Mouse (Mus musculus) CD8-positive naive resting alpha-beta T cell, adult 2 months (primary cell): Measurements from ENCODE around the gene D130052B06Rik.

Source experiments
- DNase-seq, 2 experiments: peaks; one replicate each; pipeline ENCODE4 v3.0.0; 2022; ENCODE audit warnings: low read depth in 2 of 2, low spot score in 2 of 2

The D130052B06Rik gene

DNA sequence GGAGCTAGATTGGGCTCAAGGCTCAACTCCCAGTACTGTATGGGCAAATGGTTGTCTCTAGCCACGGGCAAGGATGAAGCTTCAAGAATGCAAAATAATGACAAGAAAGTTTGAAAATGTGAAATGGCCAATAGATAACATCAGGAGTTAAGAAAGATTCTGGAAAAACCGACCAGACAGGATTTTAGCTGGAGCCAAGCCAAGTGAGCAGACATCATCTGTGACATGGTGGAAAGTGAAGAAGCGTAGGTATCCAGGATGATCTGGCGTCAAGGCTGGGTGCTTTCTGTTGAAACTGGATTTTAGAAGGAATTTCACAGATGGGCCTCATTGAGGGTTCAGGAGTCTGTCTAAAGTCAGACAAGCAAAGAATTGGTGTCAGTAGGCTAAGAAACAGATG lies at the start of gene D130052B06Rik:
D130052B06Rik (plus strand) TSS at position 317 of the 400 bp plus-strand sequence.
- DNase-seq = no peak

GRCm38 (mm10) chr11:33550861-33551560 lies 48.1 kb upstream of the D130052B06Rik start:
- DNase-seq = no peak

DNA sequence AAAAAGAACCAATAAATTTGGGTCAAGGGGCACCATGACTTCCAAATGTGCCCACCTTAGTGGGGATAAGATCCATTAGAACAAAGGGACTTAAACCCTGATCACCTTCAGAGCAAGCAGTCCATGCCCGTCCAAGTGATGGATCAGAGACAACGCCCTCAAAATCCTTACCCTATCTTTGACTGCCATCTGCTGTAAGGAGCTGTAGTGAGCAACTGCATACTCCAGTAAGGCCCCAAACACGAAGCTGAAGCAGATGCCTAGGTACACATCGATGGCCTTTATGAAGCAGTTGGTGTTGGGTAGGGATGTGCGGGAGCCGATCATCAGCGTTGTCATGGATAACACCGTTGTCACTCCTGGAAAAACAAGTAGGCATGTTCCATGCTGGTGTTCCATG lies 45.0 kb upstream of the D130052B06Rik start:
- no peak for DNase-seq

GRCm38 (mm10) chr11:33563921-33564320 lies 35.2 kb upstream of the D130052B06Rik start:
- DNase-seq = no peak

DNA sequence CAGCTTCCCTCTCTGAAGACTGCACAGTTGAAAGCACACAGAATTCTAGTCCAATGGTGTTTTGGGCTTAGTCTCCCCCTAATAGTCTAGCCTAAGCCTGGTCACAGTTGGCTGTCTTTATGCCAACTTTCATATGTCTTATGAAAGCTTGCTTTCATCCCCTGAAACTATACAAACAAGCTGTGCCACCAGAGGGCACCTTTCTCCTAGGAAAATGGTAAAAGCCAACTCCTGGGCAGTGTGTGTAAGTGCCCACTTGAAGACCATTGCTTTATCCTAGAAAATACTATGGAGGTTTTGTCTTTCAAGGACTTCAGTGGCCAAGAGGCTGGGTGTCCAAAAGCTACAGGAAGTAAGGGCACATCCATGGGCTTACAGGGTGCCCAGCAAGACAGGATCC lies 28.7 kb upstream of the D130052B06Rik start:
- DNase-seq = no peak

- no peak for DNase-seq
These were observed 24.2 kb upstream of the D130052B06Rik start for GRCm38 (mm10) chr11:33574944-33575343.

GRCm38 (mm10) chr11:33578859-33579258 lies 20.2 kb upstream of the D130052B06Rik start, which contains the start of gene Gabrp:
Gene Gabrp (minus strand): TSS chr11:33578959.
- no peak for DNase-seq

DNA sequence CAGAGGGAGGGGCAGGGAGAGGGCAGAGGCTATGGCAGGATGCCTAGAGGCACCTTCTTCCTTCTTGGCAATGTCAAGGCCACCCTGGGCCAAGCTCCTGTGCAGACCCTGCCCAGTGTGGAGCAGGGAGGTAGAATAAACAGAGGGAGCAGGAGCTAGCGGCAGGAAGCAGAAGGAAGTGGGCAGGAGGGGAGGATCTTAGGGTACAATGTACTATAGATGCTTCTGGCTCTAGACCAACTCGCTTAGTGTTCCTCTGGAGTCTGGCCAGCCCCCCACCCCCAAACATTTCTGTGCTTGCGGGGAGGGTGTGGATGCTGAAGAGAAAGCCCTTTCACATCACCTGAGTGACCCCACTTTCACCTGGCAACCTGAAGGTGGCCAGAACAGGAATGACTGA lies 19.5 kb upstream of the D130052B06Rik start:
- DNase-seq = no peak

DNA sequence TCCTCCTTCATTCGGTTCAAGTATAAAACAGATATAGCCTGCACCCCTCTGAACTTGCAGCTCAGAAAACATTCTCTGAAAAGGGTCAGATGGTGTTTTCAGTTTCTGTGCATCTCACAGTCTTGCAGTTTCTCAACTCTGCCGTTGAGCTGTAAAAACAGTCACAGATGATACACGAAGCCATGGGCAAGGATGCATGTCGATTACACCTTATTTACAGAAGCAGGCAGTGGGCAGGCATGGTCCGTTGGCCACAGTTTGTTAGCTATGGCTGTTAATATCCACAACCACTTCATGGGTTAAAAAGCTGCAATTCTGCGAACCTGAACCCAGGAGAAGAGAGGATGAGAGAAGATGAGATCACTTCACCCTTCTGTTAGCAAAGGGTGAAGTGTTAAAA lies 12.5 kb upstream of the D130052B06Rik start:
- no peak for DNase-seq

DNA sequence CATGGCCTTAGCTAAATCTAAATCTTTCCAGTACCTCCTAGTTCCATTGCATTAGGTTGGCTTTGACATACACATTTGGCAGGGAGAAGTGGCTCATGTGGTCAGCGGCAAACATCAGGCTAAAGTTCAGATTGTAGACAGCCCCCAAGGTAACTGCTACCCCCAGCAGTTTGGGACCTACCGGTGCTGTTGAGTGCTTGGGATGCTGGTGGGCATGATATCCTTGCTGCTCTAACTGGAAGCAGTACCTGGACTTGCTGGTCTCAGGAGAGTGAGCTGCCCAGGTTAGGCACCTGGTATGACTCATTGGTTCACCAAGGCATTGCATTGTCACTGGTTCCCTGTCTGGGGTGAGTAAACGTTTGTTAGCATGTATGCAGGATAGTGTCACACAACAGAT lies 8.3 kb upstream of the D130052B06Rik start:
- DNase-seq = no peak

GRCm38 (mm10) chr11:33592826-33593225 lies 6.3 kb upstream of the D130052B06Rik start:
- DNase-seq = no peak

DNA sequence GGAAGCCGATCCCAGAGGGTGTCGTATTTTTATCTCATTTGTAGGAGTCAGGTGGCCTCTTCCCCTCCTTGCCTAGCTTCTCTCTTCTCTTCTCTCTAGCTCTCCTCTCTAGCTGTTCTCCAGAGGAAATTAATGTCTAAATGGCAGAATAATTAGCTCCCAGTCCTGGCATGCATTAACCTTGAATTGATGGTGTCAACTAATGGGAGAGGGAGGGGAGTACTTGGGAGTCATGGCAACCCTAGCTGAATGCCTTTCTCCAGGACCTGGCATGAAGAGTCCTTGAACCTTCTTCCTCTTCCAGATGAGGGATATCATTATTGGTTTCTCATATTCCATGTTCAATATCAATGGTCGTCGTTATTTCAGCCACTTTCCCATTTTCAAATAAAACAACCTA lies 2.4 kb upstream of the D130052B06Rik start:
- DNase-seq = no peak

DNA sequence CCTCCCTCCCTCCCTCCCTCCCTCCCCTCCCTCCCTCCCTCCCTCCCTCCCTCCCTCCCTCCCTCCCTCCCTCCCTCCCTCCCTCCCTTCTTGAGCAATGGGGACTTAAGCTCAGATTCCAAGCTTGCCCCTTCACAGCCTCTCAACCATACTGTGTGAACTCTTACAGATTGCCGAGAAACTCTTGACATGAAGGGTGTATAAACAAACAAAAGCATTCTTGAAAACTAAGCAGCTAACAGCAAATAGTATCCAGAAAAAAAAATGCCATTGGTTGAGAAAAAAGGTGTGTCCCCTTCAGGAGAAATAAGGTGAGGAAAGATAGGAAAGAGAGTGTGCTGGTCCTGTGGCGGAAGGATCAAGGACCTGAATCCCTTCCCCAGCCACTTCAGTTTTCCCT lies 4.1 kb downstream of the D130052B06Rik start:
- no peak for DNase-seq

DNA sequence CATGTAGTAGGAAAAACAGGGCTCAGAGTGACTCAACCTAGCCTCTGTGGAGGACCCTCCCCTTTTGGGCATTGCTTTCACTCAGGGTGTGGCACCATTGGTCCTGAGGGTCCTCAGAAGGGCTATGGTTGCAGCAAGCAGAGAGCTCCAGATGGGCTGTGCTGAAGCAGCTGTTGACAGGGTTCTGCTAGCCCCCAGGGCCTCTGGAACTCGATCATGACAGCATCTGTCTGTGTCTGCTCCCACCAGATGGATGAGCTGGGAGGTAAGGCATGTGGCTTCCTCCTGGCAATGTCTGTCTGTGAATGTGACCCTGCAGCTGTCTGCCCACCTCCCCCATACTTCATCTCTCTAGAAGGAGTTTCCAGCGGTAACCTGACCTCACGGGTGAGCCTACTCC lies 8.7 kb downstream of the D130052B06Rik start:
- no peak for DNase-seq

DNA sequence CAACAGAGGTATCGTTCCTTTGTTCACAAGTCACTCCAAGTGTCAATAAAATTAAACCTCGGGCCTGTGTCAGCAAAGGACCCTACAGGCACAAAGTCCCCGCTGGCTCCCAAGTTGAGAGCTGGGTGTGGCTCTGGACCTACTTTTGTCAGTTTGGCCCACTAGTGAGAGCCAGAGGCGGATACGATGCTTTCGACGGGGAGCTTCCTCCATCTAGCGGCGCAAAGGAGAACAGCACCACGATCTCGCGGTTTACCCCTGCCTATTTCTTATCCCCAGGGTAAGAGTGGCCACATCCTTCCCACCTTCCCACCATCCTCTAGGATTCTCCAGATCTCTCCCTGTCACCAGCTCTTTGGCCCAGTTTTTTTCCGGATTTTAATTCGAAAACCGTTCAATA lies 15.1 kb downstream of the D130052B06Rik start:
- no peak for DNase-seq

- no peak for DNase-seq
These were observed 28.1 kb downstream of the D130052B06Rik start for GRCm38 (mm10) chr11:33627136-33627742.

GRCm38 (mm10) chr11:33637107-33637506 lies 38.0 kb downstream of the D130052B06Rik start:
- DNase-seq = no peak

- DNase-seq = no peak
These were observed 50.3 kb downstream of the D130052B06Rik start for GRCm38 (mm10) chr11:33649358-33649757.

DNA sequence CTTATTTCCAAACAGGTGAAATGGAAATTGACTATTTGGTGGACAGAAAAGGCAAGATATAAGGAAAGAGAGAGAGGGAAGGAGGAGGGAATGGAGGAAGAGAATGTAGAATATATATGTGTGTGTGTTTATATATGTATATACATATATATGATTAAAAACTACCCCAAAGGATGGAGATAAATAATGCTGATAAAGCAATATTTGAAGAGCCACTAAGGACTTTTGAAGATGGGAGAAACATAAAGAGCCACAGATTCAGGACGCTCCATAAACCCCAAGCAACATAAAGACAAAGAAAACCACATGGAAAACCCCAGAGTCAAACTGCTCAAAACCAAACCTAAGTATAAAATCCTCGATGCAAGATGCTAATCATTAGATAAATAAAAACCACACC lies 55.4 kb downstream of the D130052B06Rik start:
- DNase-seq = no peak

DNA sequence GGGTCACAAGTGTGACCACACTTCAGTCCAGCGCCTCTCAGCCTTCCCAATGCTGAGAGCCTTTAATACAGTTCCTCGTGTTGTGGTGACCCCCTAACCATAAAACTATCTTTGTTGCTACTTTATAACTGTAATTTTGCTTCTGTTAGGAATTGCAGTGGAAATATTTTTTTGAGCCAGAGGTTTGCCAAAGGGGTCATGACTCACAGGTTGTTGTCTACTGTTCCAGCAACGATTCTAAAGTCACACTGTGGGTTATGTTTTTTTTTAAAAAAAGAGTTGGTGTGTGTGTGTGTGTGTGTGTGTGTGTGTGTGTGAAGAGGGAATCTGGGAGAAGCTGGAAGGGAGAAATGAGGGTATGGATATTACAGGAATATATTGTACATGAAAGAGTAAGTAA lies 56.1 kb downstream of the D130052B06Rik start:
- no peak for DNase-seq

DNA sequence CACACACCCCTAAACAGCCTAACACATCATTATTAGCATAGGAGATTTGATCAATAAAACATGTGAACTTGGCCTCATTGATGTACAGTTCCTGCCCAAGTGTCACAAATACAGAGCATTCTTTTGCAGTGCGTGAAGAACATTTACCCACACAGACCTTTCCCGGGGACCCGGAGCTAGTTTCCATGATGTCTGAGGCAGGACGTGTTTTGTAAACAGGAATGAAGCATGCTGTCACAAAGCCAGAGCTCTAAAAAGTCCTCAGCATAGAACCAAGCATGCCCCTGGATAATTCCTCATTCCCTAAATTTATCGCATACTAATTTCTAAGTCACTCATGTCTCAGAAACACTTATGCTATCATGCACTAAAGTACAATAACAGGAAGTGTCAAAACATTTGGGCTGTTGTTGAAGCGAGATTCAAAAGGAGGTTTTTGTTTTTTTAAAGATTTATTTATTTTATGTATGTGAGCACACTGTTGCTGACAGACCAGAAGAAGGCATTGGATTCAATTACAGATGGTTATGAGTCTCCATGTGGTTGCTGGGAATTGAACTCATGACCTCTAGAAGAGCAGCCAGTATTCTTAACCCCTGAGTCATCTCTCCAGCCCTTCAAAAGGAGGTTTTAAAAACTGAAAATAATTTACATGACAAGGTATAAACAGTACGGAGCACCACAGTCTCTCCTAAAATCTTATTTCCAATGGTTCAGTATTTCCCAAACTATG lies 56.9 kb downstream of the D130052B06Rik start:
- DNase-seq = no peak
